Mouse (Mus musculus): ENCODE data around the gene Olfr591. TPM values are rescaled to one million over a fixed set of nuclear protein-coding genes. Genes with fewer than 3 reads are reported as not detected.
"Not testable (repeated sequence)": the region's sequence is repeated elsewhere in the genome, so short reads cannot be mapped to it uniquely, and the experiment has no call there.

Gene Olfr591
- polyA plus RNA-seq (2011; ENCODE audit: insufficient read depth, insufficient read length, low read depth, missing spikeins) = not detected in 2 replicates

DNA sequence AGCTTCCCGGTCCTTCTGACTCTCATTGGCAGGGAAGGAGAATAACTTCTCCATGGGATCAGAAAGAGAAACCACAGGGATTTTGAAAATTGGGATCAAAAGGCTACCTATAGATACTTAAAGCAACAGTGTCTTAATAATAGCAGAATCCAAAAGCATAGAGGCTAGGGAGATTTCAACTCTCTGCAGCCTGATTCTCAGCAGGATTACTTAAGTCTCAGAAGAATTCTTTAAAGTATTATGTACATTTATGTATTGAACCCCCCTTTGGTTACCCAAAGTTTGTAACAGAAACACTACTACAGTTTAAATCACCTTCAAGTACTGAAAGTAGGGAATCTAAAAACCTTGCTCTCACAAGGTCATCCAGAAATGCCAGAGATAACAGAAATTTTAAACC, at the start of gene Olfr591:
TSS of gene Olfr591 (minus strand) at position 101 of the 400 bp plus-strand sequence.
- Histone ChIP-seq H3K9ac (ENCODE audit: low read depth, poor library complexity, severe bottlenecking) (no peak within 1 kb of the TSS), H3K9me3 (replicated peaks; ENCODE audit: control insufficient read depth, insufficient read depth, low read length, poor library complexity, severe bottlenecking) (no peaks in the 10 kb centered on the region; the same call in 1 of the 2 replicates), H3K4me3 (ENCODE audit: low read depth, low read length) (no peak within 1 kb of the TSS), H3K27me3 (ENCODE audit: control insufficient read depth, insufficient read depth, low read length, poor library complexity, severe bottlenecking) (no peaks in the 10 kb centered on the region), H3K4me1 (ENCODE audit: control insufficient read depth, insufficient read depth, low read length) (no peaks in the 10 kb centered on the region), H3K36me3 (ENCODE audit: control insufficient read depth, insufficient read depth, low read length, poor library complexity, severe bottlenecking) (no peaks in the 10 kb centered on the region), H3K27ac (ENCODE audit: insufficient read depth, low read length) (no peak within 1 kb of the TSS)
- TF ChIP-seq CTCF (IDR thresholded peaks at IDR 0.05; ENCODE audit: low read depth, low read length) (no peak), POLR2A (IDR thresholded peaks at IDR 0.05; ENCODE audit: insufficient read depth, low read length) (no peak), EP300 (IDR thresholded peaks at IDR 0.05; ENCODE audit: insufficient read depth, low read depth, low read length) (no peak)

DNA sequence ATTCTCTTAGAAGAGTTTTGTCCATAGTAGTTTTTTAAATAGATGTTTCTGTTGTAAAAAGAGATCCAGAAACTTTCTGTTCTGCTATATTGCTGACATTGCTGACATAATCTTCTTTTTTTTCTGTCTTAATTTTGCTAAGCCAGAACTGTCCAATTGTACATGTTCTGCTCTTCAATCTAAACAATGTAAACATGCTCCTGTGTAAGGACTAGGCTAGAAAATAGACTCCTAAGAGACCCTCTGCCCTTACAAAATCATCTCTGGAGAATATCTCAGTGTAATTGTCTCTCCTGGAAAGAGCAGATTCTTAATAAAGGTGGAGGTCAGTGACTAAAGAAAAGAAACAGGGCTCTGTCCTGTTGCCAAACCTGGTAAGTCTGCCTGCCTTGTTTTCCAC, 38.6 kb upstream of the Olfr591 start, which contains the start of gene Olfr594:
TSS of gene Olfr594 (plus strand) at position 301 of the 400 bp plus-strand sequence.
- H3K4me1 ChIP-seq (ENCODE audit: control insufficient read depth, insufficient read depth, low read length) = no peaks in the 10 kb centered on the region
- no peak within 1 kb of the TSS for H3K9ac ChIP-seq (ENCODE audit: low read depth, poor library complexity, severe bottlenecking)
- H3K36me3 ChIP-seq (ENCODE audit: control insufficient read depth, insufficient read depth, low read length, poor library complexity, severe bottlenecking) = no peaks in the 10 kb centered on the region
- no peaks in the 10 kb centered on the region for H3K9me3 ChIP-seq (replicated peaks; ENCODE audit: control insufficient read depth, insufficient read depth, low read length, poor library complexity, severe bottlenecking)
- H3K27me3 ChIP-seq (ENCODE audit: control insufficient read depth, insufficient read depth, low read length, poor library complexity, severe bottlenecking) = no peaks in the 10 kb centered on the region
- no peak within 1 kb of the TSS for H3K4me3 ChIP-seq (ENCODE audit: low read depth, low read length)
- no peak for TF ChIP-seq CTCF (IDR thresholded peaks at IDR 0.05; ENCODE audit: low read depth, low read length)
- TF ChIP-seq EP300 (IDR thresholded peaks at IDR 0.05; ENCODE audit: insufficient read depth, low read depth, low read length) = no peak
- TF ChIP-seq POLR2A (IDR thresholded peaks at IDR 0.05; ENCODE audit: insufficient read depth, low read length) = no peak
- H3K27ac ChIP-seq (ENCODE audit: insufficient read depth, low read length) = no peak within 1 kb of the TSS

DNA sequence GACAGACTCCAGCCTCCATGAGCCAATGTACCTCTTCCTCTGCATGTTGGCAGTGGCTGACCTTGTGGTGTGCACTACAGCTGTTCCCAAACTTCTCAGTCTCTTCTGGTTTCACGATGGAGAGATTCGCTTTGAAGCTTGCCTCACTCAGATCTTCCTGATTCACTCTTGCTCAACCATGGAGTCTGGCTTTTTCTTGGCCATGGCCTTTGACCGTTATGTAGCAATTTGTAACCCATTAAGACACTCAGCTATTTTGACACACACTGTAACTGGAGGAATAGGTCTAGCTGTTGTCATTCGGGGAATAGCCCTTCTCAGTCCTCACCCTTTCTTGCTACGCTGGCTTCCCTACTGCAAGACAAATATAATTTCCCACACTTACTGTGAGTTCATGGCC, 33.9 kb upstream of the Olfr591 start:
- not testable (repeated sequence) for H3K4me1 ChIP-seq (ENCODE audit: control insufficient read depth, insufficient read depth, low read length)

DNA sequence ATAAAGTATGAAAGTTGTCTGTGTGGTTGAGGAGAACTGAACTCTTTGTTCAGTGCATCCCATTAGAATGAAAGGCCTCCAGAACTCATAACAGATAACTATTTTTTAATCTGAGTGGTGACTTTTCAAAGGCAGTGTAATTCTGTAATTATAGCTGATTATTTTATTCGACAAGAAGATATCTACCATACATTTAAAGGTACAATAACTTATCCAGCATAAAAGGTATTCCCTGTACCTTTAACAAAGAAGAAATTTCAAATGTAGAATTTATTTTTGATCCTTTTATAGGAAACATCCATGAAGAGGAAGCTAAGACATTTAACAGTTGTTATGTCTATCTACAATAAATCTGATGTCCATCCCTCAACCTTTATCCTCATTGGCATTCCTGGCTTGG, 33.4 kb upstream of the Olfr591 start, which contains the start of gene Olfr593:
TSS of gene Olfr593 (plus strand) at position 301 of the 400 bp plus-strand sequence.
- H3K9me3 ChIP-seq (replicated peaks; ENCODE audit: control insufficient read depth, insufficient read depth, low read length, poor library complexity, severe bottlenecking) = no peaks in the 10 kb centered on the region
- no peak within 1 kb of the TSS for H3K27ac ChIP-seq (ENCODE audit: insufficient read depth, low read length)
- no peaks in the 10 kb centered on the region for H3K27me3 ChIP-seq (ENCODE audit: control insufficient read depth, insufficient read depth, low read length, poor library complexity, severe bottlenecking)
- H3K4me3 ChIP-seq (ENCODE audit: low read depth, low read length) = no peak within 1 kb of the TSS
- H3K9ac ChIP-seq (ENCODE audit: low read depth, poor library complexity, severe bottlenecking) = no peak within 1 kb of the TSS
- no peaks in the 10 kb centered on the region for H3K36me3 ChIP-seq (ENCODE audit: control insufficient read depth, insufficient read depth, low read length, poor library complexity, severe bottlenecking)
- TF ChIP-seq CTCF (IDR thresholded peaks at IDR 0.05; ENCODE audit: low read depth, low read length) (no peak), POLR2A (IDR thresholded peaks at IDR 0.05; ENCODE audit: insufficient read depth, low read length) (no peak), EP300 (IDR thresholded peaks at IDR 0.05; ENCODE audit: insufficient read depth, low read depth, low read length) (no peak)
- no peaks in the 10 kb centered on the region for H3K4me1 ChIP-seq (ENCODE audit: control insufficient read depth, insufficient read depth, low read length)

More for the DNA sequence above, 33.9 kb upstream of the Olfr591 start:
- not testable (repeated sequence) for H3K9me3 ChIP-seq (replicated peaks; ENCODE audit: control insufficient read depth, insufficient read depth, low read length, poor library complexity, severe bottlenecking); H3K27me3 ChIP-seq (ENCODE audit: control insufficient read depth, insufficient read depth, low read length, poor library complexity, severe bottlenecking); H3K9ac ChIP-seq (ENCODE audit: low read depth, poor library complexity, severe bottlenecking); H3K4me3 ChIP-seq (ENCODE audit: low read depth, low read length); H3K27ac ChIP-seq (ENCODE audit: insufficient read depth, low read length); H3K36me3 ChIP-seq (ENCODE audit: control insufficient read depth, insufficient read depth, low read length, poor library complexity, severe bottlenecking)

DNA sequence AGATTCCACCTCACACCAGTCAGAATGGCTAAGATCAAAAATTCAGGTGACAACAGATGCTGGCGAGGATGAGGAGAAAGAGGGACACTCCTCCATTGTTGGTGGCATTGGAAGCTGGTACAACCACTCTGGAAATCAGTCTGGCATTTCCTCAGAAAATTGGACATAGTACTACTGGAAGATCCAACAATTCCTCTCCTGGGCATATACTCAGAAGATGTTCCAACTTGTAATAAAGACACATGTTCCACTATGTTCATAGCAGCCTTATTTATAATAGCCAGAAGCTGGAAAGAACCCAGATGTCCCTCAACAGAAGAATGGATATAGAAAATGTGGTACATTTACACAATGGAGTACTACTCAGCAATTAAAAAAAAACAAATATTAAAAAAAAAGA, 6.4 kb upstream of the Olfr591 start, which contains the start of gene Olfr592:
TSS of gene Olfr592 (plus strand) at position 301 of the 400 bp plus-strand sequence.
- not testable (repeated sequence) for H3K36me3 ChIP-seq (ENCODE audit: control insufficient read depth, insufficient read depth, low read length, poor library complexity, severe bottlenecking); H3K27ac ChIP-seq (ENCODE audit: insufficient read depth, low read length); H3K4me1 ChIP-seq (ENCODE audit: control insufficient read depth, insufficient read depth, low read length); H3K9ac ChIP-seq (ENCODE audit: low read depth, poor library complexity, severe bottlenecking); H3K27me3 ChIP-seq (ENCODE audit: control insufficient read depth, insufficient read depth, low read length, poor library complexity, severe bottlenecking); H3K9me3 ChIP-seq (replicated peaks; ENCODE audit: control insufficient read depth, insufficient read depth, low read length, poor library complexity, severe bottlenecking); H3K4me3 ChIP-seq (ENCODE audit: low read depth, low read length)

DNA sequence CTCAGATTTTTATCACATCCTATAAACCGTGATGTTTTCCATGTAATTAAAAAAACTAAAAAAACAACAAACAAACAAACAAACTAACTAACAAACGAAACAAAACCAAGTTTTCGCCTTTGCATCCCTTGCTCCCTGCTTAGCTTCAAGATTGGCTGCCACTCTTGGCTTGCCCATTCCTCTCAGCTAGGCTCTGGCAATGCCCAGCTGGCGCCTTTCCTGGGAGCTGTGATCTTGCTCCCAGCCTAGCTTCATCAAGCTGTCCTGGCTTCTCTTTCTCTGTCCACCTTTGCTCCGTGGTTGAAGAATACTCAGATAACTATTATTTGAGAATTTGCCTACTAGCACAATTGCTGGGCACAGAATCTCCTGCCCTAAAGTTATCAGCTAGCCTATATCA, 8.4 kb downstream of the Olfr591 start:
- TF ChIP-seq POLR2A (IDR thresholded peaks at IDR 0.05; ENCODE audit: insufficient read depth, low read length) = no peak
- no peak for TF ChIP-seq EP300 (IDR thresholded peaks at IDR 0.05; ENCODE audit: insufficient read depth, low read depth, low read length)
- no peak for TF ChIP-seq CTCF (IDR thresholded peaks at IDR 0.05; ENCODE audit: low read depth, low read length)
- H3K4me3 ChIP-seq (ENCODE audit: low read depth, low read length) = no peak overlapping the region
- H3K9ac ChIP-seq (ENCODE audit: low read depth, poor library complexity, severe bottlenecking) = no peak overlapping the region
- no peaks in the 10 kb centered on the region for H3K9me3 ChIP-seq (replicated peaks; ENCODE audit: control insufficient read depth, insufficient read depth, low read length, poor library complexity, severe bottlenecking)
- no peak overlapping the region for H3K27ac ChIP-seq (ENCODE audit: insufficient read depth, low read length)
- no peaks in the 10 kb centered on the region for H3K36me3 ChIP-seq (ENCODE audit: control insufficient read depth, insufficient read depth, low read length, poor library complexity, severe bottlenecking)
- no peaks in the 10 kb centered on the region for H3K4me1 ChIP-seq (ENCODE audit: control insufficient read depth, insufficient read depth, low read length)
- H3K27me3 ChIP-seq (ENCODE audit: control insufficient read depth, insufficient read depth, low read length, poor library complexity, severe bottlenecking) = no peaks in the 10 kb centered on the region

Measured in ES-Bruce4 (cell line).